Mouse (Mus musculus) WW6 (cell line): ENCODE measurements around the gene Mospd3.

ENCODE experiments used
- DNase-seq: peaks from one replicate; pipeline ENCODE4 v3.0.0-alpha.2; 2013; ENCODE audit warnings: low read depth, low spot score

Gene Mospd3

DNA sequence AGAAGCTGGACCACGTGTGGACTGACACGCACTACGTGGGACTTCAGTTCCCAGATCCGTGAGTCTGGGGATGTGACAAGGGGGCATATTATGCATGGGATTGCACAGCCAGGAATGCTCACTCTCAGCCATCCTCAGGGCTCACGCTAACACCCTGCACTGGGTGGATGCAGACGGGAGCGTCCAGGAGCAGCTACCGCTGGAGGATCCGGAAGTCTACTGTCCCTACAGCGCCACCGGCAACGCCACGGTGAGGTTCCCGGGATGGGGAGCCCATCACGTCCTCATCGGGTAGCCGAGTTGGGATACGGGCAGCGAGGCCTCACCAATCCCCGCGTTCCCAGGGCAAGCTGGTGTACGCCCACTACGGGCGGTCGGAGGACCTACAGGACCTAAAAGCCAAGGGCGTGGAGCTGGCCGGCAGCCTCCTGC lies 26.4 kb downstream of the Mospd3 start:
- no peak for DNase-seq

DNA sequence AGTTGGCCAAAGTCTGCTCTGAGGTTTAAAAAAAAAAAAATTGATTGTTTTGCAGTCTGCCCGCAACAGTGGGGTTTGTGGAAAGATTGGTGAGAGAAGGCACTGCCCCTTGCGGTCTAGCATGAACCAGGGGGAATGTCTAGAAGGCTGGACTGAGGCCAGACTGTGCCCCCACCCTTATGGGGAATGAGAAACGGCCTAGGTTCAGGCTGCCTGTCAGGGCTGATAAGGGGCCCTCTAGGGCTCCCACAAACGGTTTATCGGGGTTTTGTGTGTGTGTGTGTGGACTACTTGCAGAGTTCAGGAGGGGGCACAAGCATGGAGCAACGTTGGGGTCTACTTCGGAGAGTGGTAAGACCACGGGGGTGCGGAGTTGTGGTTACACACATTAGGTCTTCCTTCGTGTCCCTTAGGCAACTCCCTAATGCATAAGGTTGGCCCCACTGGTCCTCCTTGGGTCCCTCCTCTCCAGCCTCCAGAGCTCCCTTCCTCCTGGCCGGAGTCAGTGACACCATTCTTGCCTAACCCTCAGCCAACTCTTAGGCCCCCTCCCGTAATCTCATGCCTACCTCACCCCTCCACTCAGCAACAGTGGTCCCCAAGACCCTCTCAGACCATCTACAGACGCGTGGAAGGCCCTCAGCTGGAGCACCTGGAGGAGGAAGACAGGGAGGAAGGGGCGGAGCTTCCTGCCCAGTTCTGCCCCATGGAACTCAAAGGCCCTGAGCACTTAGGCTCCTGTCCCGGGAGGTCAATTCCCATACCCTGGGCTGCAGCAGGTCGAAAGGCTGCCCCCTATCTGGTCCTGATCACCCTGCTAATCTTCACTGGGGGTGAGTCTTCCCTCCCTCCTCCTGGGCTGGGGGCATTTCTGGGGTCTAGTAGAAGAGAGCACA lies 29.9 kb downstream of the Mospd3 start:
- DNase-seq: no peak

DNA sequence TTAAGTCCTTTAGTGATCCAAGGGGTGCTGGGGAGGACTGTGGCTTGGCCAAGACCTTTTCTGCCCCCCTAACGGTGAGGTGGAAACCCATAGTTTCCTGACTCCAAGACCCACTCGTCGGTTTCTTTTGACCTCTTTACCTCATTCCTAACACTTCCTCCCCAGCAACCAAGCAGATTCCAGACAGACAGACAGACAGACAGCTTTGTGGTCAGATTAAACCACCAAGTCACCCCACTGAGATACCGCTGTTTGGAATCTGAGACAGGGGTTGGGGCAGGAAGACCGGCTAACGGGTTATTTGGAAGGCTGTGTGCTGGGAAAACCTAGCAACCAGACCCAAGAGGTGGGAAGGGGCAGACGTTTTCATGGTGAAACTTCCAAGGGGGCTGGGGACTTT lies 30.7 kb downstream of the Mospd3 start:
- DNase-seq: no peak

DNA sequence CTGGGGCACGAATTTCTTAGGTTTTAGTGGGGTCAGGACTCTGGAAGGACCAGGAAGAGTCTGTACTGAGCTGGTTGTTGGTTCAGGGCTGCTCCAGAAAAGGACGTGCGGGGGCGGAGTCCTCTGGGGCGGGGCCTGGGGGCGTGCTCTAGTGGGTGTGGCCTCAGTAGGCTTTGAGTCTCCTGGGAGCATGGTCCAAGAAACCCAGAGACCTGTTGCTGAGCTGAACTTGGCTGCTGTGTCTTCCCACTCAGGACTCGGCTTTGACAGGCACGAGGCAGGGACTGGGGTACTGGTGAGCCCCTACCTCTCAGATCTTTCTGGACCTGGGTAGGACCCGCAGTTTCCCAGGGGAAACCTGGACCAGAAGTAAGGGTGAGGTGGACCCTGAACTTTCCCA lies 31.2 kb downstream of the Mospd3 start, which contains the start of gene Tfr2:
Gene Tfr2, plus strand, starts transcription at position 176 of the 400 bp plus-strand sequence.
- DNase-seq: no peak

DNA sequence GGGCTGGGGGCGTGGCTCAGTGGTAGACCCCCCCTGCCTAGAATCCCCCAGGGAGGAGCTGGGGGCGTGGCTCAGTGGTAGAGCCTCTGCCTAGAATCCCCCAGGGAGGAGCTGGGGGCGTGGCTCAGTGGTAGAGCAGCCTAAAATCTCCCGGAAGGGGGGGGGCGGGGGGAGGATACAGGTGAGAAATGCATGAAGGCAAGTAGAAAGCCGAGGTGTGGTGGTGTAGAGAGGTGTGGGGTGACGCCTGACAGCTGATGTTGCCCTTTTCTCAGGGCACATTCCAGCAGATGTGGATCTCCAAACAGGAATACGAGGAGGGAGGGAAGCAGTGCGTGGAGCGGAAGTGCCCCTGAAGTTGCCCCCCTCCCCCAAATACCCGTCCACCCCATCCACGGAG lies 31.8 kb downstream of the Mospd3 start:
- DNase-seq: no peak

DNA sequence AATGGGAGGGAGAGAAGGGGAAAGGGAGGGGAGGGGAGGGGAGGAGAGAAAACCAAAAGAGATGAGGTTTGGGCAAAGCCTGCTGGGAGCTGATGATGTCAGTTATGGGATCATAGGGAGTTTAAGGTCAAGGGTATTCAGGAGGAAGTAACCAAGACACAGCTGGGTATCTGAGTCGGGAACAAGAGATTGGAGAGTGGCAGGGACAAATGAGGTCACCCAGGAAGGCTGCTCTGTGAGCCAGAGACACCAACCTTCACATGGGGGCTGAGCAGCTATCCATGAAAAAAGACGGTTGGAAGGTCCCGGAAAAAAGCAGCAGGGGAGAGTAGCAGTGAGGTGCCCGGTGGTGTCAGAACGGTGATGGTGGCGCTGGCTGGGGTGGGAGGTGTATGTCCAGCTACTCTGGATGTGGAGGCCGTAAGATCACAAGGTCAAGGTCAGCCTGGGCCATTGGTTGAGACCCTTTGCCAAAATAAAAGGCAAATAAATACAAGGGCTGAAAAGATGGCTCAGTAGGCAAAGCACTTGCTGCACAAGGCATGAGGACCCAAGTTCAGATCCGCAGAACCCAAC lies 32.5 kb downstream of the Mospd3 start:
- DNase-seq: no peak

DNA sequence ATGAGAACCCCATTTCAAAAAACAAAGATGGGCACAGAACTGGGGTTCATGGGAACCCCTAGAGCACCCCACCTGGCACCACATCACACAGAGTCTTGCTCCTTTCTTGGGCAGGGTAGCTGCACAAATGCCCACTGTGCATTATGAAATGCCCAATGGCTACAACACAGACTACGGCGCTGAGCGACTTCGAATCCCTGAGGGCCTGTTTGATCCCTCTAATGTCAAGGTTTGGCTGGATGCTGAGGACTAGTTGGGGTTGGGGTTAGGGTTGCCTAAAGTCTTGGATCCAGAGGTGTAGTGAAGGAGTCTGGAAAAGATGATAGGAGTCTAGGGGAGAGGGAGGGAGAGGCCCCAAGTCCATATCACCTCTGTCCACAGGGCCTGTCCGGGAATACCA lies 34.4 kb downstream of the Mospd3 start:
- DNase-seq: no peak

DNA sequence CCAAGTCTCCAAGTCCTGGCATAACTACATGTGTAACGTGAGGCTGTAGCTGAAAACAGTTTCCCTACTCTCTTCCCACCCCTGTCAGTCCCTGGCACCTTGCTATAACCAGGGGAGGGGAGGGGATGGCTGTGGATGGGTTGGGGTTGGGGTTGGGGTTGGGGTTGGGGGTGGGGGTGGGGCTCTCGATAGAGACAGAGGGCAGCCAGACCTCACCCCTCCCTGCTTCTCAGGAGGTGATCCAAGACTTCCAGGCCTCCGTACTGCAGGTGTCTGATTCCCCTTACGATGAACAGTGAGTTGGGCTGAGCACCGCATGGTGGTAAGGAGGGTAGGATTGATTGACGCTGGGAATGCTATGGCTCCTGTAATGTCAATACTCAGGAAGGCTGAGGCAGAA lies 35.1 kb downstream of the Mospd3 start:
- no peak for DNase-seq

DNA sequence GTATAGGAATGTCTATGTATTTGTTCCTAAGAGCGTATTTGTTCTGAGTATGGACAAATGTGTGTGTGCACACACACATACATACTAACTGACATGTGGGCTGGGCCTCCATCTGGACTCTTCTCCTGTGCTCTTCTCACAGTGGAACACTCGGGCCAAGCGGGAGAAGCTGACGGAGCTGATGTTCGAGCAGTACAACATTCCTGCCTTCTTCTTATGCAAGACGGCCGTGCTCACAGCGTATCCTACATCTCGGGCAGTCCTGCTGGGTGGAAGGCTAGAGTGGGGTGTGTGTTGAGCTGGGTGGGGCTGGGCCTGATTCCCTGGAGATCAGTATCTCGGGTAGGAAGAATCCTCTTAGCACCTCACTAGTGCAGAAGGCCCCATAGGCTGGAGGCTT lies 37.9 kb downstream of the Mospd3 start:
- DNase-seq: no peak

DNA sequence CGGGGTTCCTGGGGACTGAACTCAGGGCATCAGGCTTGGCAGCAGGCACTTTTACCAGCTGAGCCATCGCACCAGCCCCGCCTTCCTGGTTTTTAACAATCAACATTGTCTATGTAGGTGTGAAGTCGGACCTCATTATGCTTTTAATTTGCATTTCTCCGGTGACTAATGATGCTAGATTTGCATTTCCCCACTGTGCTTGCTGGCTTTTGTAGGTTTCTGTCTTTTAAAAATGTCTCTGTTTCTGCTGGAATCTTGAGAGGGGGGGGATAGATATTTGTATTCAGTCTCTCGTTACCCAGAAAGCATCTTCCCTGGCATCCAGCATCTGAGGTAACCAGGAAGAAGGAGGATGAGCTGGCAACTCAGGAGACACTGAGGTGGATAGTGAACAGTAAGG lies 39.3 kb downstream of the Mospd3 start:
- no peak for DNase-seq

DNA sequence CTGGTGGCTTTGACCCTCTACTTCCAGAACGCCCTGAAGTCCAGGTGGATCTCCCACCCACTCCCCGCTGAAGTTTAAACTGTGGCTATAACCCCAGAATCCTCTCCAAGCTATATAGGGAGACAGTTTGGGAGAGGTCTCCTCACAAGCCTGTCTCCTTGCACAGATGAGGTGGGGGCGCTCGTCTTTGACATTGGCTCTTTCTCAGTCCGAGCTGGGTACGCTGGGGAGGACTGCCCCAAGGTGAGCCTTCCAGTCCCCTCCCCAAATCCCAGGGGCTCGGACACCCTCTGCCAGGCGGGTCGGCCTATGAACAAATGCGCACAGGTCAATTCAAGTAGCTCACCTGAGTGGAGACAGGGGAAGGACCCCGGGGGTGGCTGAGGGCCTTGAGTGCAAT lies 47.0 kb downstream of the Mospd3 start:
- DNase-seq: no peak

DNA sequence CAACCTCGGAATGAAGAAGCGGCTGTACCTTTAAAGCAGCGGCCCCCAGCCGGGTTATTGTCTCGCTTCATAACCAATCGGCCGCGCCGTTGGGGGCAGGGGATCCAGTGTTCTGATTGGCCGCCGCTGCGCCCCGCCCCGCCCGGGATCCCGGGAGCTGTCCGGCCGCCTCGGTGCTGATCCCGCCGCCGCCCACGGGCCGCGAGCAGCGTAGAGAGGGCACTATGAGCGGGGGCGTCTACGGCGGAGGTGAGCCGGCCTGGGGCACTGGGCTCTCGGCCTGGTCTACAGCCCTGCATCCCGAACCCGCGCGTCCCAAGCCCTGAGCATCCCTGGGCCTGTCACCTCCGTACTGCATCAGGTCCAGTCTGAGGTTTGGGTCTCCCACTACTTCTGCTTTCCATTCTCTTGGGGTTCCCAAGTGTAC lies 47.4 kb downstream of the Mospd3 start, which contains the start of gene Actl6b:
Gene Actl6b, plus strand, starts transcription at position 107 of the 427 bp plus-strand sequence.
- DNase-seq: no peak

DNA sequence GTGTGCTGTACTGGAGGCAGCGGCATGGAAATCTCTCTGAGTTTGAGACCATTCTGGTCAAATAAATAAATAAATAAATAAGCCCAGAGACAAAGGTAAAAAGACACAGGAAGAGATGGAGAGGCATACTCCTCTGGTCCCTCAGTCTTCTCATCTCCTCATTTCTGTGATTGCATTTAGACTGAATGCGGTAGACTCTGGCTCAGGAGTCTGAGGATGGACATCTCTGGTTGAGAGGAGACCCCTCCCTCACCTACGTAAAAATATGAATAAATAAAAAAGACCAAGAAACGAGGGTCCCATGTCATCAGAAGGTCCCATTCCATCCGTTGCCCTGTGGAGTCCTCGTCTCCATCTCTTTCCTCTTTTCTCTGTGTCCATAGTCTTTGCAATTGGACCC lies 47.9 kb downstream of the Mospd3 start:
- no peak for DNase-seq

DNA sequence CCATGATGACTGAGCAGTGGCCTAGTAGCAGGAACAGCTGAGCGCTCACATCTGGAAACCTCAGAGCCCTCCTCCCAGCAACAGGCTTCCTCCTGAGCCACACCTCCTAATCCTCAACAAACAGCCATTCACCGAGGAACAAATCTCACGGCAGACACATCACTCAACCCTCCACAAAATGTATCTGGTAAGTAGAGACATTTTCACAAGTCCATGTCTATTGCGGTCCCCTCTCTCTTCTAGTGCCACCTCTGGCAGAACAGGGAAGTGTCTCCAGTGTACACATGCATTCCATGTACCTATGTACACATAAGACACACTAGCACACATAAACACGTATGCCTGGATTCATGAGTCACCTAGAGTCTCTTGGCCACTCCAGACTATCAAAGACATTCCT lies 49.7 kb downstream of the Mospd3 start:
- DNase-seq: no peak

DNA sequence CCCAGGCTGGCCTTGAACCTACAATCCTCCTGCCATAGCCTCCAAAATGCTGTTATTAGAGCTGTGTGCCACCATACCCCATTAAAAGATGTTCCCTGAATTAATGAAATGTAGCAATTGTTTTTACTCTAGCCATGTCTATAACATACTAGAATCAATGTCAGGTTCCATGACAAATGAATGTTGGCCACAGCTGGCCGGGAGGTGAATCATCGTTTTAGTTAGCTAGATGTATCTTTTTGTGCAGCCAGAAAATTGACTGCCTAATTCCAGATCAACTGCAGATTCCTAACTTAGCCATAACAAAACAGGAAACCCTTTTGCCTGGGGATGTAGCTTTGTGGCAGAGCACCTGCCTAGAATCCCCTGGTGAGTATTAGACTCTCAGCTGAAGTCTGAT lies 51.0 kb downstream of the Mospd3 start:
- no peak for DNase-seq
